Mouse (Mus musculus) lung, embryonic 15.5 days (tissue): Measurements from ENCODE around the gene Fto. TPM values are rescaled to one million over a fixed set of nuclear protein-coding genes. Genes with fewer than 3 reads are reported as not detected.

Experiments used
- ATAC-seq: fragments of 200-750 bp; cut with Nextera tagmentation; 2 replicates; pipeline ENCODE4 v1.8.0; 2017; ENCODE audit warnings: moderate number of reproducible peaks, borderline replicate concordance; ENCODE audit not compliant: low FRiP score, low TSS enrichment; ENCODE audit errors: extremely low read depth
- H3K27ac ChIP-seq: fragments of 300-500 bp; sonication (generic); 2 replicates; pipeline ENCODE4 v1.5.1; 2015; ENCODE audit warnings: moderate library complexity, mild to moderate bottlenecking, inconsistent platforms
- H3K27me3 ChIP-seq: fragments of 300-500 bp; sonication (generic); 2 replicates; pipeline ENCODE4 v1.6.1; 2015; ENCODE audit warnings: inconsistent platforms
- H3K36me3 ChIP-seq: fragments of 300-500 bp; sonication (generic); 2 replicates; pipeline ENCODE4 v1.6.1; 2015; ENCODE audit warnings: inconsistent platforms
- H3K4me1 ChIP-seq: fragments of 300-500 bp; sonication (generic); 2 replicates; pipeline ENCODE4 v1.6.1; 2015; ENCODE audit warnings: inconsistent platforms
- H3K4me2 ChIP-seq: fragments of 300-500 bp; sonication (generic); 2 replicates; pipeline ENCODE4 v1.6.1; 2015; ENCODE audit warnings: inconsistent platforms, mild to moderate bottlenecking, moderate library complexity
- H3K4me3 ChIP-seq: fragments of 300-500 bp; sonication (generic); 2 replicates; pipeline ENCODE4 v1.5.1; 2015; ENCODE audit warnings: mild to moderate bottlenecking, inconsistent platforms
- H3K9ac ChIP-seq: fragments of 300-500 bp; sonication (generic); 2 replicates; pipeline ENCODE4 v1.6.1; 2015; ENCODE audit warnings: inconsistent platforms
- H3K9me3 ChIP-seq: fragments of 300-500 bp; sonication (generic); 2 replicates; pipeline ENCODE4 v1.6.1; 2016; ENCODE audit warnings: inconsistent platforms
- WGBS: fragments of 180-500 bp; shearing (Covaris S2); methylation state at CpG from one replicate; pipeline ENCODE4 v1.1.7; 2015; 5-methylcytosine and 5-hydroxymethylcytosine counted together
- polyA plus RNA-seq: library from polyadenylated mRNA; unstranded; fragments of >200 nt; fragmentation: Nextera tagmentation; extraction: Ambion mirVana; gene quantifications from 2 replicates; pipeline ENCODE4 v1.2.1, GENCODE M21; 2015

Gene Fto
- polyA plus RNA-seq, 1 experiment from 2014 or later = 91.2 TPM

DNA sequence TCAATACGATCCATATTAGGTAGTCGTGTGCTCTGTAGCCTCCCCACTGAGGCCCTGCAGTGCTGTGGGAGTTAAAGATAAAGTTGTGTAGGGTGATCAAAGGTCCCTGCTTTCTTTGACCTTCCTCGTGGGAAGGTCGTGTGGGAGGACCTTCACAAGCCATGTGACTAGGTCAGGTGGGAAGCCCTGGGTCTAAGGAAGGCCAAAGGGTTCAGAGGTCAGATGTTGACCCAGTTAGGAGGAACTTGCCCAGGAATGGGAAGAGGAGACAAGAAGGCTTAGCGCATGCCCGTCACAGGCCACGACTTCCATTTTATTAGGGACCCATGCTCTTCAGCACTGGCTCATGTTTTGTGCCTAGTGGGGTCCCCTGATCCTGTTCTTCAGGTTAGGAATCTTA, 91.0 kb downstream of the Fto start:
- Histone ChIP-seq H3K27ac (no peak overlapping the region), H3K27me3 (no peaks in the 10 kb centered on the region), H3K36me3 (peaks cover 5% of the 10 kb centered on the region; the same call in 1 of the 2 replicates), H3K4me3 (no peak overlapping the region), H3K4me2 (no peak overlapping the region), H3K9ac (no peak overlapping the region), H3K9me3 (no peaks in the 10 kb centered on the region), H3K4me1 (0 out of 2 replicates have a peak, but pooled peaks cover under 1% of the 10 kb centered on the region)
- ATAC-seq = no peak
- WGBS = 87% methylated on average over 7 of the region's 7 CpGs

DNA sequence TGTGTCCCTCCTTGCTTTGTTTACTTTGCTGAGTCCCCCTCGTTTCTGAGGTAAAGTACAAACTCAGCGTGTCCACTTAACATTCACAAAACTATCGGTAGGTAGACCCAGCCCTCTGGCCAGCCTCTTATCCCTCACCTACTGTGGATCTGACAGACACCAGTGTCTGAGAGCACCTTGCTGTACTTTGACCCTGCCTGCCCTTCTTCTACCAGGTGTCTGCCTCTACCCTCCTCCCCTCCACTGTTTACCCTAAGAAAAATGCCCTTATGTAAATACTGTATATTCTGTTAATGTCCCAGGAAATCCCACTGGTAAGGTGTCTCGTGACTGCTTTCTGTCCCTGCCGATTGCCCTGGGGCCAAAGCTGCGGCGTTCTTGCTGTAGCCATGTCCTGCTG, 91.8 kb downstream of the Fto start:
- H3K4me2 ChIP-seq = no peak overlapping the region
- ATAC-seq = no peak
- 68% methylated on average over 7 of the region's 7 CpGs for WGBS

DNA sequence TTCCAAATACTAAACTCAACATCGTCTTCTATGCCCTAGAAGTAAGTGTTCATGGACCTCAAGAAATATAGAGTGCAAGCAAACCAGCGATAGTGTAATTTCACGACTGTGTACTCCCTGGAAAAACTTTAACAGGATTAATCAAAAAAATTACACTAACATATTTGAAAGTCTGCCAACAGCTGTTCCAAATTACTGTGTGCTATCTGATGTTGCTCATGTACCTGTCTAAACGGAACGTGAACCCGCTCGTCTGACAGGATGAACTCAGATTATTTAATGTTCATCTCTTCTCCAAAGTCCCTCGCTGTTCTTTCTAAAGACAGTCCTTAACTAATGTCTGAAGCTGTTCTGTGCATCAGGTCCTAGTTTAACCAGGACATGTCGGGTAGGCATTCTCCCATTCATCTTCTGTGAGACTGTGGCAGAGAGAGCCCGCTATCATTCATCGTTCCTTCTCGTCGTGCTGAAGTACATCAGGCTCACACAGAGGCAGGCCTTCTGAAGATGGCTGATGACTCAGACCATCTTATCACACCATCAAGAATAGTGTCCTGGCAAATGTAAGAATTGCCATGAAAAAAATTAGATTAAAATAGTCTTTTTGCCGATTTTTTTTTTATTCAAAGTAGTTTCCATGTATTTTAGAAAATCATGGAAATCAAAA, 93.4 kb downstream of the Fto start:
- Histone ChIP-seq H3K27ac (no peak overlapping the region), H3K4me3 (no peak overlapping the region), H3K9me3 (no peaks in the 10 kb centered on the region), H3K9ac (no peak overlapping the region), H3K4me1 (no peaks in the 10 kb centered on the region), H3K36me3 (peaks cover 5% of the 10 kb centered on the region; the same call in 1 of the 2 replicates), H3K27me3 (no peaks in the 10 kb centered on the region), H3K4me2 (no peak overlapping the region)
- no peak for ATAC-seq
- WGBS = 69% methylated on average over 14 of the region's 14 CpGs

More for the DNA sequence above, 91.8 kb downstream of the Fto start:
- Histone ChIP-seq H3K9me3 (no peaks in the 10 kb centered on the region), H3K27me3 (no peaks in the 10 kb centered on the region), H3K4me3 (no peak overlapping the region), H3K27ac (no peak overlapping the region), H3K4me1 (no peaks in the 10 kb centered on the region), H3K36me3 (peaks cover 5% of the 10 kb centered on the region; the same call in 1 of the 2 replicates), H3K9ac (no peak overlapping the region)

DNA sequence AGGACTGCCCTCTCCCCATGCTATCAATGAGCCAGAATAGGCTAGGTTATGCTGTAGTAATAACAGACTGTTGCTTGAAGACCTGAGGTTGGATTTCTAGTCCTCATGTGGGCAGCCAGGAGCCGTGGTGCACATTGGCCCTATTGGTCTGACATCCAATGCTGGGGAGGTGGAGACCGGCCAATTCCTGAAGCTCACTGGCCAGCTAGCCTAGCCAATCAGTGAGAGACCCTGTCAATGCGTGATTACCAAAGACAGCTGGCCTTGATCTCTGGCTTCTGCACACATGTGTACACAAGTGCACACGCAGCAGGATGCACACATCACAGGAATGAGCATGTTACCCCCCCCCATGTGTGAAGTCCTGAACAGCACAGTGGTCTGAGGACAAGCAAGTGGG, 94.6 kb downstream of the Fto start:
- H3K27ac ChIP-seq = no peak overlapping the region
- H3K9me3 ChIP-seq = no peaks in the 10 kb centered on the region
- peaks cover 3% of the 10 kb centered on the region; the same call in 1 of the 2 replicates for H3K36me3 ChIP-seq
- no peaks in the 10 kb centered on the region for H3K27me3 ChIP-seq
- ATAC-seq = no peak
- H3K4me3 ChIP-seq = no peak overlapping the region
- WGBS = 80% methylated on average over 4 of the region's 4 CpGs
- H3K4me1 ChIP-seq = no peaks in the 10 kb centered on the region
- no peak overlapping the region for H3K9ac ChIP-seq
- no peak overlapping the region for H3K4me2 ChIP-seq

DNA sequence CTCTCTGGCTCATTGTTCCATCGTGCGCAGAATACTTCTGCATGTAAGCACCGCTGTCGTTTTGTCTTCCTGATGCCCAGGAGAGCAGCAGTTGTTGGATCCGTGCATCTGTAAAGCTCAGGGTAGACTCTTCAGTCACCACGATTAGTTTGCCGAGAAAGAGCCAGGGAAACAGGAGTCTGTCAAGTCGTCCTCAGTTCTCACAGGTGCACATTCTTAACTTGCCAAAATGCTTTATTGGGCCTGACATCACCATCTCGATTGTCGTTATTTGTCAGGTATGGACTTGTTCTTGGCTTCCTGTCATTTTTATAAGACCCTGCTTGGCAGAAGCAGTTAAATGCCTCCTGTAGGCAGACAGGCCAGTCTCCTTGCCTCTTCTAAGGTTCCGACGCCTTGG, 96.7 kb downstream of the Fto start:
- no peak overlapping the region for H3K27ac ChIP-seq
- 81% methylated on average over 12 of the region's 12 CpGs for WGBS
- H3K27me3 ChIP-seq = no peaks in the 10 kb centered on the region
- H3K4me1 ChIP-seq = no peaks in the 10 kb centered on the region
- no peak overlapping the region for H3K4me3 ChIP-seq
- H3K36me3 ChIP-seq = no peaks in the 10 kb centered on the region
- H3K4me2 ChIP-seq = no peak overlapping the region
- no peak overlapping the region for H3K9ac ChIP-seq
- no peak for ATAC-seq
- H3K9me3 ChIP-seq = no peaks in the 10 kb centered on the region

DNA sequence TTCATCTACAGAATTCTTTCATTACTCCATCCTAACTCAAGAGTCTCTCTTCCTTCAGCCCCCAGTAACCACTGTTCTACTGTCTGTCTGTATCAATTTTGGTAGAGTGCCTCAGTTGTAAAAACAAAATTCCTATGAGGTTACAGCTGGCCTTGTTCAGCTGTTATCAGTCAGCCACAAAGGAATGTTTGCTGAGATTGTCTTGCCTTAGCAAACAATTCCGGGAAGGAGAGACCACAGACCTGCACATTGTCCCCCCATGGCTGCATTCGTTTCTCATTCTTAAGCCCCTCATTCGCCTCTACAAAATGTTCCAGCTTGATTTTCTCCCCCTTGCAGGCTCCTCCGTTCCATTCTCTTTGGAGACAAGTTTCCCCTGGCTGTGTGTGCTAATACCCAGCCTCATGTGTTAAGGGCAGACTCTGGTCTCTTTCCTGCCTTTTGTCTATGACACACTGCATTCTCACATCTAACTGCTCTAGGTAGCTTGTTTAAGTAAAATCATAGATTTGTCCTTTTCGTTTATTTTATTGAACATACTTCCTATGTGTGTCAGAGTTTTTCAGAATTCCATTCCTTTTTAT, 111.3 kb downstream of the Fto start:
- WGBS = 59% methylated on average over 5 of the region's 5 CpGs
- Histone ChIP-seq H3K4me2 (no peak overlapping the region), H3K9ac (no peak overlapping the region), H3K27ac (no peak overlapping the region), H3K9me3 (no peaks in the 10 kb centered on the region), H3K4me1 (no peaks in the 10 kb centered on the region), H3K36me3 (no peaks in the 10 kb centered on the region; the same call in 1 of the 2 replicates), H3K27me3 (no peaks in the 10 kb centered on the region), H3K4me3 (no peak overlapping the region)
- no peak for ATAC-seq

DNA sequence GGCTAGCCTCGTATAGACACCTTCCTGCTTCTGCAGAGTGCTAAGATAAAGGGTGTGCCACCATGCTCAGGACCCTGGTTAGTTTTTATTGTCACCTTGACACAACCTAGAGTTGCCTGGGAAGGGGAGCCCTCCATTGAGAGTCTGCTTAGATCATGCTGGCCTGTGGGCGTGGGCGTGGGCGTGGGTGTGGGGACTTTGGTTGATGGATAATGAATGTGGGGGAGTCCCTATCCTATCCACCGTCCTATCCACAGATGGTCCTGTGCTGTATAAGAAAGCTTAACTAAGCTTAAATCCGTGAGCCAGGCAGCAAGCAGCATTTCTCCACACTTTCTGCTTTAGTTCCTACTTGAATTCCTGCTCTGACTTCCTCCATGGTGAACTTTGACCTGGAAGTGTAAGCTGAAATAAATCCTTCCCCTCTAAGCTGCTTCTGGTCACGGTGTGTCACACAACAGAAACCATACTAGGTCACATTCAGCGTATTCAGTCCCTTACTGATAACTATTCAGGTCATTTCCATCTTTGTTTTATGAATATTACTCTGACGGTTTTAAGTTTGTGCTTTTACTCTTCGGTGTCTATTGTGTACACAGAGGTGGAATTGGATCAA, 112.0 kb downstream of the Fto start:
- no peak for ATAC-seq
- Histone ChIP-seq H3K4me2 (no peak overlapping the region), H3K27me3 (no peaks in the 10 kb centered on the region), H3K4me3 (no peak overlapping the region), H3K9me3 (no peaks in the 10 kb centered on the region), H3K9ac (no peak overlapping the region), H3K4me1 (no peaks in the 10 kb centered on the region), H3K27ac (no peak overlapping the region), H3K36me3 (peaks cover 4% of the 10 kb centered on the region; the same call in 1 of the 2 replicates)
- WGBS = 75% methylated on average over 10 of the region's 10 CpGs

DNA sequence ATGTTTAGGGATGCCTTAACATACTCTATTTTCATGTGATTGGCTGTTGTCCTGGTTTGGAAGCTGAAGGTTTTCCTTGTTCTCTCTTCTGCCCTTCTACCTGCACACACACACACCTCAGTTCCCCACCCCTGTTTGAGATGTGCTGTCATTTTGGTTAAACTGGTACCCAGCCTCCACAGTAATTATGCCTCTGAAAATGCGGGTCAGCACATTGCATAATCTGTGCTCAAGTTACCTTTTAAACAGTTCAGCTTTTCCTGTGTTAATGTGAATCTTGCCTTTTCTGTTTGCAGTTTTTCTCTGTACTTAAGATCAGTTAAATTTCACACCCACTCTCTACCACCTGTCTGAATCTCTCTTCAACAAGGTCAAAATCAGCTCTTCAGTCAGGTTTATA, 113.2 kb downstream of the Fto start:
- Histone ChIP-seq H3K36me3 (peaks cover 4% of the 10 kb centered on the region; the same call in 1 of the 2 replicates), H3K4me2 (no peak overlapping the region), H3K4me1 (no peaks in the 10 kb centered on the region), H3K27me3 (no peaks in the 10 kb centered on the region), H3K4me3 (no peak overlapping the region), H3K27ac (no peak overlapping the region), H3K9me3 (no peaks in the 10 kb centered on the region), H3K9ac (no peak overlapping the region)
- 62% methylated on average over 1 of the region's 1 CpGs for WGBS
- no peak for ATAC-seq

DNA sequence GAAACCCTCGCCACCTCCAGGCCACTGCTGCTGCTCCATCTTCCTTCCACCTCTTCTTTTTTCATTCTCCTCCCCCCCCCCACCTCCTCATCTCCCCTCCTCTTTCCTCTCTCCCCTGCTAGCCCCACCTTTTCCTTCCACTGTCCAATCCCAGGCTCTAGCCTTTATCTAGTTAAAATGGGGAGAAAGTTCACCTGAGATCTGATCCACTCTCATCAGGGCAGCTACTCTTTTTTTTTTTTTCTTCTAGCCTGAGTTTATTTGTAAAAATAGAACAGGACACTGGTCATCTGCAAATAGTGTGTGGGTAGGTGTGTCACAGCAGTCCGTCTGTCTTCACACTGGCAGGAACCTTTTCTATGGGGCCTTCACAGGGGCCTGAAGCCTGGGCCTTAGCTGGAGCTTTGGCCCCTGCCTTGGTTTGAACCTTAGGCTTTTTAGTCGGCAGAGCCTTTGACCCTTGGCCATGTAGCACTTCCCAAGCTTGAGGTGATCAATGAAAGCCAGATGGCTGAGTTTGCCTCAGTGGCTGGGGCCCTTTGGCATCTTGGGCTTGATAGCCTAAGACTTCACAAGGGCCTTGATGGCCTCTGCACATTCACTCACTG, 117.1 kb downstream of the Fto start:
- no peaks in the 10 kb centered on the region for H3K27me3 ChIP-seq

DNA sequence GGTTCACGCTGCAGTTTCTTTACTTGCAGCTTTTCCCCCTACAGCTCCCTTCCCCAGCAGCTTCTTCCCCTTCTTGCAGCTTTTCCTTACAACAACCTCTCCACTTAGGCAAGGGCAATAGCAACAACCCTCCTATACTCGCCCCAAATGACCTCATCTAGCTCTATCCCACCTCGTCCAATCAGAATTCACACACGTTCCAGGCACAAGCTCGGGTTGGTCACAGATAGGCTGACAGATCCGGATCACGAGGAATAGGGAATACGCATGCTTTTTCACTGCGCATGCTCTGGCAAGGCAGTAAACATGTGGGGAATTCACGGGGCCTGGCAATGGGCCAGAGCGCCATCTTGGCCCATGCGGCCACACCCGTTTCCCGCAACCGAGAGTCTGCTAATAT, 122.7 kb downstream of the Fto start:
- H3K36me3 ChIP-seq = peaks cover 5% of the 10 kb centered on the region; the same call in 1 of the 2 replicates
- no peaks in the 10 kb centered on the region for H3K4me1 ChIP-seq
- H3K4me3 ChIP-seq = no peak overlapping the region
- WGBS = 94% methylated on average over 15 of the region's 15 CpGs
- 0 out of 2 replicates have a peak, but pooled peaks cover 3% of the 10 kb centered on the region for H3K9me3 ChIP-seq
- no peak overlapping the region for H3K27ac ChIP-seq
- H3K27me3 ChIP-seq = no peaks in the 10 kb centered on the region
- no peak overlapping the region for H3K4me2 ChIP-seq
- ATAC-seq = no peak
- no peak overlapping the region for H3K9ac ChIP-seq

More for the DNA sequence above, 117.1 kb downstream of the Fto start:
- H3K9ac ChIP-seq = no peak overlapping the region
- H3K9me3 ChIP-seq = no peaks in the 10 kb centered on the region
- no peaks in the 10 kb centered on the region for H3K4me1 ChIP-seq
- no peak overlapping the region for H3K27ac ChIP-seq
- WGBS = 87% methylated on average over 3 of the region's 3 CpGs
- no peak overlapping the region for H3K4me2 ChIP-seq
- no peak for ATAC-seq
- H3K4me3 ChIP-seq = no peak overlapping the region
- H3K36me3 ChIP-seq = 0 out of 2 replicates have a peak, but pooled peaks cover 4% of the 10 kb centered on the region

DNA sequence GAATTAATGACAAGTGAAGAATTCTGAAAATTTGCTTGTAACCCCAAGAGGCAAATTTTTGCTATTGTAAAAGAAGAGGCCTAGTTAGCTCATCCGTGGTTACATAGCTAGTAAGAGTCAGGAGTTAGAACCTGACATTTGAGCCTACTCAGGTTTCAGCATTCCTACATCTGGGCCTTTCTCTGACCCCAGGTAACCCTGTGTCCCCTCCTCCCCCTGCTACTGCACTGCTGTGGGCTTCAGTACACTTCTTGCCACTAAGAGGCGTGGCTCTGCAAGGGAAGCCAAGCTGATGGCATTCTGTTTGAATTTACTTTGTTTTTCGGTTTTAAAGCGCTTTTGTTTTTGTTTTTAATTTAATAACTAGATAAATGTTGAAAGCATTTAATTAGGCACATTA, 130.6 kb downstream of the Fto start:
- 56% methylated on average over 4 of the region's 4 CpGs for WGBS
- Histone ChIP-seq H3K27ac (no peak overlapping the region), H3K27me3 (no peaks in the 10 kb centered on the region), H3K36me3 (peaks cover 4% of the 10 kb centered on the region; the same call in 1 of the 2 replicates), H3K4me1 (peaks cover 10% of the 10 kb centered on the region; the same call in 1 of the 2 replicates), H3K9me3 (no peaks in the 10 kb centered on the region), H3K4me3 (no peak overlapping the region), H3K9ac (no peak overlapping the region), H3K4me2 (no peak overlapping the region)
- no peak for ATAC-seq
